Mouse (Mus musculus) MEL (cell line): ENCODE data around the gene Nudt22.

Source experiments
- CTCF ChIP-seq, 3 experiments: IDR thresholded peaks in 2 of 3; conservative IDR thresholded peaks in 1 of 3; 2 replicates each; pipeline ENCODE4 v1.5.1; 2011 to 2012; ENCODE audit warnings: low read length in 3 of 3, low read depth in 2 of 3, mild to moderate bottlenecking in 2 of 3, improper control_type of control experiment in 1 of 3, inconsistent platforms in 1 of 3, mixed read lengths in 1 of 3, moderate library complexity in 1 of 3; ENCODE audit not compliant: control insufficient read depth in 1 of 3, insufficient read depth in 1 of 3, poor library complexity in 1 of 3, severe bottlenecking in 1 of 3
- E2F4 ChIP-seq: IDR thresholded peaks from 2 replicates; pipeline ENCODE4 v1.6.1; 2011; ENCODE audit warnings: low read depth, low read length, improper control_type of control experiment, borderline replicate concordance
- EP300 ChIP-seq, 2 experiments: IDR thresholded peaks; 2 replicates each; pipeline ENCODE4 v1.6.1; 2011; ENCODE audit warnings: improper control_type of control experiment in 2 of 2, low read length in 2 of 2, low read depth in 1 of 2, mild to moderate bottlenecking in 1 of 2
- ETS1 ChIP-seq: IDR thresholded peaks from 2 replicates; pipeline ENCODE4 v1.6.1; 2012; ENCODE audit warnings: low read depth, mild to moderate bottlenecking, inconsistent platforms, low read length, improper control_type of control experiment, moderate library complexity
- GATA1 ChIP-seq: IDR thresholded peaks from 2 replicates; pipeline ENCODE4 v1.6.1; 2011; ENCODE audit warnings: low read depth, low read length, improper control_type of control experiment
- MAFK ChIP-seq: IDR thresholded peaks from 2 replicates; pipeline ENCODE4 v1.6.1; 2011; ENCODE audit warnings: low read depth, mild to moderate bottlenecking, low read length, improper control_type of control experiment, borderline replicate concordance
- MYC ChIP-seq: IDR thresholded peaks from 2 replicates; pipeline ENCODE4 v1.6.1; 2011; ENCODE audit warnings: low read depth, mild to moderate bottlenecking, low read length, improper control_type of control experiment, moderate library complexity
- NRF1 ChIP-seq: IDR thresholded peaks from 2 replicates; pipeline ENCODE4 v1.6.1; 2014; ENCODE audit warnings: low read depth, mild to moderate bottlenecking, inconsistent platforms, low read length, improper control_type of control experiment, moderate library complexity; ENCODE audit not compliant: poor library complexity, insufficient read depth, severe bottlenecking
- POLR2A ChIP-seq, 2 experiments: IDR thresholded peaks; 2 replicates each; pipeline ENCODE4 v1.6.1; 2011 to 2012; ENCODE audit warnings: low read length in 2 of 2, mild to moderate bottlenecking in 2 of 2, control low read depth in 1 of 2, improper control_type of control experiment in 1 of 2, low read depth in 1 of 2, moderate library complexity in 1 of 2; ENCODE audit not compliant: control insufficient read depth in 1 of 2, insufficient read depth in 1 of 2, poor library complexity in 1 of 2
- RAD21 ChIP-seq: IDR thresholded peaks from 2 replicates; pipeline ENCODE4 v1.6.1; 2011; ENCODE audit warnings: mild to moderate bottlenecking, low read depth, low read length, improper control_type of control experiment
- TAL1 ChIP-seq: IDR thresholded peaks from 2 replicates; pipeline ENCODE4 v1.6.1; 2012; ENCODE audit warnings: mild to moderate bottlenecking, inconsistent platforms, low read length, moderate library complexity, mixed read lengths
- UBTF ChIP-seq: IDR thresholded peaks from 2 replicates; pipeline ENCODE4 v1.6.1; 2012; ENCODE audit warnings: low read depth, mild to moderate bottlenecking, inconsistent platforms, low read length, improper control_type of control experiment, moderate library complexity, borderline replicate concordance; ENCODE audit not compliant: insufficient read depth
- USF1 ChIP-seq: IDR thresholded peaks from 2 replicates; pipeline ENCODE4 v1.6.1; 2014; ENCODE audit warnings: low read depth, mild to moderate bottlenecking, inconsistent platforms, low read length, improper control_type of control experiment, moderate library complexity
- ZMIZ1 ChIP-seq: IDR thresholded peaks from 2 replicates; pipeline ENCODE4 v1.6.1; 2012; ENCODE audit warnings: low read depth, mild to moderate bottlenecking, inconsistent platforms, low read length, improper control_type of control experiment, moderate library complexity

- no peak for TF ChIP-seq RAD21
- TF ChIP-seq POLR2A (IDR thresholded peaks at IDR 0.05; ENCODE audit: control insufficient read depth in 1 of 2, insufficient read depth in 1 of 2, low read depth in 1 of 2, low read length in 2 of 2, poor library complexity in 1 of 2): no peak
- no peak for TF ChIP-seq CTCF (IDR thresholded peaks at IDR 0.05 in 2 of 3, conservative IDR thresholded peaks at IDR 0.05 in 1 of 3; ENCODE audit: control insufficient read depth in 1 of 3, insufficient read depth in 1 of 3, low read depth in 2 of 3, low read length in 3 of 3, poor library complexity in 1 of 3, severe bottlenecking in 1 of 3)
- TF ChIP-seq ZMIZ1: no peak
- no peak for TF ChIP-seq MAFK
- TF ChIP-seq TAL1: no peak
- TF ChIP-seq MYC: no peak
- TF ChIP-seq GATA1: no peak
- TF ChIP-seq NRF1: no peak
- TF ChIP-seq EP300 (IDR thresholded peaks at IDR 0.05; ENCODE audit: low read depth in 1 of 2, low read length in 2 of 2): no peak
- TF ChIP-seq UBTF: no peak
- TF ChIP-seq E2F4: no peak
- TF ChIP-seq USF1: no peak
- TF ChIP-seq ETS1: no peak
These were observed 23.5 kb downstream of the Nudt22 start for GRCm38 (mm10) chr19:6972247-6972917.
